Mouse (Mus musculus) stomach, embryonic 15.5 days (tissue): Measurements from ENCODE around the gene Klk1b1. TPM values are rescaled to one million over a fixed set of nuclear protein-coding genes. Genes with fewer than 3 reads are reported as not detected.
"Not testable (repeated sequence)": the region's sequence is repeated elsewhere in the genome, so short reads cannot be mapped to it uniquely, and the experiment has no call there.

Experiments
- ATAC-seq: fragments of 200-750 bp; cut with Nextera tagmentation; 2 replicates; pipeline ENCODE4 v1.8.0; 2017; ENCODE audit warnings: low read depth, moderate number of reproducible peaks, moderate TSS enrichment; ENCODE audit not compliant: insufficient read depth, low FRiP score
- H3K27ac ChIP-seq: fragments of 300-500 bp; sonication (generic); 2 replicates; pipeline ENCODE4 v1.5.1; 2015; ENCODE audit warnings: mild to moderate bottlenecking, inconsistent platforms
- H3K27me3 ChIP-seq: fragments of 300-500 bp; sonication (generic); replicated peaks from 2 replicates; pipeline ENCODE4 v1.6.1; 2015; ENCODE audit warnings: inconsistent platforms
- H3K36me3 ChIP-seq: fragments of 300-500 bp; sonication (generic); 2 replicates; pipeline ENCODE4 v1.6.1; 2015; ENCODE audit warnings: inconsistent platforms
- H3K4me1 ChIP-seq: fragments of 300-500 bp; sonication (generic); 2 replicates; pipeline ENCODE4 v1.6.1; 2015; ENCODE audit warnings: inconsistent platforms
- H3K4me2 ChIP-seq: fragments of 300-500 bp; sonication (generic); 2 replicates; pipeline ENCODE4 v1.6.1; 2015; ENCODE audit warnings: mild to moderate bottlenecking, inconsistent platforms
- H3K4me3 ChIP-seq: fragments of 300-500 bp; sonication (generic); replicated peaks from 2 replicates; pipeline ENCODE4 v1.5.1; 2015; ENCODE audit warnings: inconsistent platforms
- H3K9ac ChIP-seq: fragments of 300-500 bp; sonication (generic); 2 replicates; pipeline ENCODE4 v1.6.1; 2015; ENCODE audit warnings: inconsistent platforms
- H3K9me3 ChIP-seq: fragments of 300-500 bp; sonication (generic); 2 replicates; pipeline ENCODE4 v1.6.1; 2016; ENCODE audit warnings: inconsistent platforms
- WGBS: fragments of 180-500 bp; shearing (Covaris S2); methylation state at CpG from one replicate; pipeline ENCODE4 v1.1.7; 2015; 5-methylcytosine and 5-hydroxymethylcytosine counted together
- polyA plus RNA-seq: library from polyadenylated mRNA; unstranded; fragments of >200 nt; fragmentation: Nextera tagmentation; extraction: Ambion mirVana; gene quantifications from 2 replicates; pipeline ENCODE4 v1.2.1, GENCODE M21; 2015

Gene Klk1b1
- polyA plus RNA-seq, 1 experiment from 2014 or later = not detected

DNA sequence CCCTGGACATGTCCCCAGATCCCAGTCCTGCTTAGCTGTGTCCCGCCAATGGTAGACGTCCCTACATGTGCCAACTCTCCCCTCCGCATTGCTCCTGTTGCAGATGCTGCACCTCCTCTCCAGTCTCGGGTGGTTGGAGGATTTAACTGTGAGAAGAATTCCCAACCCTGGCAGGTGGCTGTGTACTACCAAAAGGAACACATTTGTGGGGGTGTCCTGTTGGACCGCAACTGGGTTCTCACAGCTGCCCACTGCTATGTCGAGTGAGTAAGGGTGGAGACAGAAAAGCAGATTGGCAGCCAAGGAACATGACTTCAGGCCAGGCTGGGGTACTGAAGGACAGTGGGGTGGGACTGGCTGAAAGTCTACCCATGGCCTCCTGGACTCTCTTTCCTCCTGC lies 48.1 kb downstream of the Klk1b1 start:
- H3K27me3 ChIP-seq, H3K4me2 ChIP-seq, H3K4me3 ChIP-seq, H3K36me3 ChIP-seq, ATAC-seq, H3K27ac ChIP-seq, H3K9me3 ChIP-seq, H3K4me1 ChIP-seq, H3K9ac ChIP-seq: not testable (repeated sequence)
- 76% methylated on average over 6 of the region's 6 CpGs for WGBS

- ATAC-seq = no peak
Measured at GRCm38 (mm10) chr7:44015071-44015470, 48.5 kb downstream of the Klk1b1 start.

More at GRCm38 (mm10) chr7:44015071-44015470, 48.5 kb downstream of the Klk1b1 start:
- Histone ChIP-seq H3K27me3 (no peaks in the 10 kb centered on the region), H3K36me3 (no peaks in the 10 kb centered on the region), H3K27ac (no peak overlapping the region), H3K9me3 (no peaks in the 10 kb centered on the region), H3K4me3 (no peak overlapping the region), H3K4me1 (no peaks in the 10 kb centered on the region), H3K9ac (no peak overlapping the region), H3K4me2 (no peak overlapping the region)
- 81% methylated on average over 5 of the region's 5 CpGs for WGBS

Other genes starting within 250 kb of the Klk1b1 start
- gene Klk12, start 197.9 kb upstream of the Klk1b1 start, polyA plus RNA-seq = 0.57 and 2.4 TPM in 2 replicates
- 4.0 and 8.7 TPM in 2 replicates for gene Klk11, start 192.1 kb upstream of the Klk1b1 start, polyA plus RNA-seq
- 4.1 and 17.4 TPM in 2 replicates for gene Klk10, start 185.7 kb upstream of the Klk1b1 start, polyA plus RNA-seq
- 0.17 and 0.77 TPM in 2 replicates for gene Klk9, start 174.9 kb upstream of the Klk1b1 start, polyA plus RNA-seq
- 17.8 and 24.5 TPM in 2 replicates for gene Klk8, start 169.2 kb upstream of the Klk1b1 start, polyA plus RNA-seq
- gene Klk7, start 155.5 kb upstream of the Klk1b1 start, polyA plus RNA-seq = not detected in 2 replicates
- gene Klk6, start 142.3 kb upstream of the Klk1b1 start, polyA plus RNA-seq = 0.18 and 0.32 TPM in 2 replicates
- gene Klk5, start 124.8 kb upstream of the Klk1b1 start, polyA plus RNA-seq = not detected in 2 replicates
- gene Klk4, start 85.6 kb upstream of the Klk1b1 start, polyA plus RNA-seq = not detected in 2 replicates
- gene Klk15, start 33.0 kb upstream of the Klk1b1 start, polyA plus RNA-seq = not detected in 2 replicates
- 1.4 and 1.7 TPM in 2 replicates for gene Klk1b8, start 16.1 kb upstream of the Klk1b1 start, polyA plus RNA-seq
- gene Klk1b9, start 9.3 kb downstream of the Klk1b1 start, polyA plus RNA-seq = not detected in 2 replicates
- gene Klk1b11, start 29.1 kb downstream of the Klk1b1 start, polyA plus RNA-seq = 0.26 TPM in 1 of 2 replicates, not detected in the other
- gene Klk1b26, start 45.4 kb downstream of the Klk1b1 start, polyA plus RNA-seq = 0.13 TPM in 1 of 2 replicates, not detected in the other
- gene Klk1b27, start 85.5 kb downstream of the Klk1b1 start, polyA plus RNA-seq = not detected in 2 replicates
- gene Klk1b21, start 135.6 kb downstream of the Klk1b1 start, polyA plus RNA-seq = not detected in 2 replicates
- not detected in 2 replicates for gene Klk1b22, start 145.9 kb downstream of the Klk1b1 start, polyA plus RNA-seq
- 0.09 TPM in 1 of 2 replicates, not detected in the other for gene Klk1b16, start 170.0 kb downstream of the Klk1b1 start, polyA plus RNA-seq
- 0.15 TPM in 1 of 2 replicates, not detected in the other for gene Klk1b24, start 221.5 kb downstream of the Klk1b1 start, polyA plus RNA-seq
- gene Klk1b3, start 231.4 kb downstream of the Klk1b1 start, polyA plus RNA-seq = 0.85 and 0.95 TPM in 2 replicates
- gene Klk1b4, start 240.7 kb downstream of the Klk1b1 start, polyA plus RNA-seq = 0.22 and 0.32 TPM in 2 replicates
- gene Klk1b5, start 249.2 kb downstream of the Klk1b1 start, polyA plus RNA-seq = 0.13 and 0.15 TPM in 2 replicates